ENCODE assay signal across 24 mouse cellular contexts in genomic region chr11:113773191-113773590, GRCm38 (mm10).
"Had no signal": no experiment of that assay in that cellular context is flagged by ENCODE, and none has a peak within 500 bp of the region (broad histone marks: within the 10 kb centered on the region; RNA-seq: fewer than 3 reads in every experiment).

No protein-coding gene starts in this region.

- H3K9me3 ChIP-seq: heart, embryonic 13.5 days; heart, embryonic 15.5 days; hindbrain, embryonic 13.5 days; hindbrain, embryonic 15.5 days; kidney, embryonic 15.5 days; limb, embryonic 13.5 days; limb, embryonic 15.5 days; liver, embryonic 13.5 days; liver, embryonic 15.5 days had no signal

- H3K36me3 ChIP-seq: heart, embryonic 13.5 days; heart, embryonic 15.5 days; hindbrain, embryonic 13.5 days; hindbrain, embryonic 15.5 days; kidney, embryonic 15.5 days; limb, embryonic 13.5 days; limb, embryonic 15.5 days; liver, embryonic 13.5 days; liver, embryonic 15.5 days had no signal

- H3K4me3 ChIP-seq: heart, adult 2 months; heart, embryonic 13.5 days; heart, embryonic 15.5 days; hindbrain, embryonic 13.5 days; hindbrain, embryonic 15.5 days; kidney, embryonic 15.5 days; layer of hippocampus, adult 2 months; left cerebral cortex, adult 2 months; limb, embryonic 13.5 days; limb, embryonic 15.5 days; liver, embryonic 13.5 days; liver, embryonic 15.5 days had no signal

- H3K27ac ChIP-seq: heart, adult 2 months; heart, embryonic 13.5 days; heart, embryonic 15.5 days; hindbrain, embryonic 13.5 days; hindbrain, embryonic 15.5 days; hindbrain, postnatal 0 days; kidney, embryonic 15.5 days; kidney, postnatal 0 days; layer of hippocampus, adult 2 months; left cerebral cortex, adult 2 months; limb, embryonic 13.5 days; limb, embryonic 15.5 days; liver, embryonic 13.5 days; liver, embryonic 15.5 days had no signal

- H3K27me3 ChIP-seq: heart, embryonic 13.5 days; heart, embryonic 15.5 days; hindbrain, embryonic 13.5 days; hindbrain, embryonic 15.5 days; kidney, embryonic 15.5 days; limb, embryonic 13.5 days; limb, embryonic 15.5 days had no signal

- H3K4me1 ChIP-seq: hindbrain, embryonic 15.5 days had no signal

- DNase-seq: gastrocnemius, postnatal 14 days; gastrocnemius, postnatal 36 days; heart, adult 2 months; heart, postnatal 14 days; heart, postnatal 36 days; kidney, adult 11 months; kidney, adult 2 months; kidney, adult 9 months; kidney, postnatal 14 days; kidney, postnatal 36 days; liver, embryonic 13.5 days; liver, postnatal 0 days had no signal
